Mouse (Mus musculus) cortical plate, adult 2 months (tissue): ENCODE results near the gene 2310007B03Rik. TPM values are rescaled to one million over a fixed set of nuclear protein-coding genes. Genes with fewer than 3 reads are reported as not detected.

Experiments
- H3K27ac ChIP-seq: fragments of 200-500 bp; 2 replicates; pipeline ENCODE4 v1.5.1; 2012; ENCODE audit warnings: low read length, control low read depth, inconsistent platforms; ENCODE audit not compliant: insufficient read depth
- H3K4me1 ChIP-seq: fragments of 200-500 bp; 2 replicates; pipeline ENCODE4 v1.6.1; 2011; ENCODE audit warnings: low read length; ENCODE audit not compliant: control insufficient read depth, insufficient read depth
- H3K4me3 ChIP-seq: fragments of 200-500 bp; 2 replicates; pipeline ENCODE4 v1.5.1; 2011; ENCODE audit warnings: mild to moderate bottlenecking, low read length, control low read depth; ENCODE audit not compliant: insufficient read depth
- CTCF ChIP-seq: fragments of 200-500 bp; IDR thresholded peaks from 2 replicates; pipeline ENCODE4 v1.5.1; 2011; ENCODE audit warnings: mild to moderate bottlenecking, control low read depth, low read length; ENCODE audit not compliant: insufficient read depth; ENCODE audit errors: extremely low read depth
- POLR2A ChIP-seq: fragments of 200-500 bp; IDR thresholded peaks from 2 replicates; pipeline ENCODE4 v1.6.1; 2011; ENCODE audit warnings: mild to moderate bottlenecking, low read length, control low read depth; ENCODE audit not compliant: insufficient read depth; ENCODE audit errors: extremely low read depth
- polyA plus RNA-seq: library from polyadenylated mRNA; depleted of rRNA; stranded (reverse); fragments of >200 nt; gene quantifications from 2 replicates; pipeline ENCODE4 v1.2.3, GENCODE M21; 2012

2310007B03Rik gene
- polyA plus RNA-seq, 1 experiment = not detected

- no peak overlapping the region for H3K27ac ChIP-seq
Measured at GRCm38 (mm10) chr1:93132676-93133075, 28.1 kb downstream of the 2310007B03Rik start.

GRCm38 (mm10) chr1:93130242-93130983, 30.3 kb downstream of the 2310007B03Rik start:
- no peak overlapping the region for H3K27ac ChIP-seq
- no peak overlapping the region for H3K4me3 ChIP-seq
- TF ChIP-seq POLR2A (no peak), CTCF (no peak)

More at GRCm38 (mm10) chr1:93132676-93133075, 28.1 kb downstream of the 2310007B03Rik start:
- H3K4me3 ChIP-seq = no peak overlapping the region
- TF ChIP-seq CTCF = no peak
- no peak for TF ChIP-seq POLR2A
- no peaks in the 10 kb centered on the region for H3K4me1 ChIP-seq

GRCm38 (mm10) chr1:93128710-93129349, 31.9 kb downstream of the 2310007B03Rik start:
- TF ChIP-seq POLR2A (no peak), CTCF (peak; percentile 94)
- Histone ChIP-seq H3K27ac (no peak overlapping the region), H3K4me3 (no peak overlapping the region), H3K4me1 (no peaks in the 10 kb centered on the region)

More at GRCm38 (mm10) chr1:93130242-93130983, 30.3 kb downstream of the 2310007B03Rik start:
- H3K4me1 ChIP-seq = no peaks in the 10 kb centered on the region

GRCm38 (mm10) chr1:93128209-93128608, 32.5 kb downstream of the 2310007B03Rik start:
- Histone ChIP-seq H3K4me1 (no peaks in the 10 kb centered on the region), H3K27ac (no peak overlapping the region), H3K4me3 (no peak overlapping the region)
- TF ChIP-seq CTCF = no peak

- Histone ChIP-seq H3K27ac (no peak overlapping the region), H3K4me3 (no peak overlapping the region), H3K4me1 (no peaks in the 10 kb centered on the region)
- TF ChIP-seq CTCF = no peak
- no peak for TF ChIP-seq POLR2A
Measured at GRCm38 (mm10) chr1:93125256-93125655, 35.5 kb downstream of the 2310007B03Rik start.

- no peak for TF ChIP-seq POLR2A
- TF ChIP-seq CTCF = no peak
- Histone ChIP-seq H3K4me1 (no peaks in the 10 kb centered on the region), H3K4me3 (no peak overlapping the region), H3K27ac (no peak overlapping the region)
Measured at GRCm38 (mm10) chr1:93124066-93124465, 36.7 kb downstream of the 2310007B03Rik start.

- TF ChIP-seq POLR2A (no peak), CTCF (no peak)
- Histone ChIP-seq H3K4me1 (no peaks in the 10 kb centered on the region), H3K4me3 (no peak overlapping the region), H3K27ac (no peak overlapping the region)
Measured at GRCm38 (mm10) chr1:93123179-93123854, 37.4 kb downstream of the 2310007B03Rik start.

- TF ChIP-seq CTCF = no peak
- TF ChIP-seq POLR2A = no peak
- Histone ChIP-seq H3K4me1 (no peaks in the 10 kb centered on the region), H3K27ac (no peak overlapping the region), H3K4me3 (no peak overlapping the region)
Measured at GRCm38 (mm10) chr1:93118816-93119215, 41.9 kb downstream of the 2310007B03Rik start.

- Histone ChIP-seq H3K4me1 (no peaks in the 10 kb centered on the region), H3K4me3 (peak overlapping the region; percentile 30), H3K27ac (no peak overlapping the region)
- TF ChIP-seq POLR2A = no peak
- TF ChIP-seq CTCF = no peak
Measured at GRCm38 (mm10) chr1:93115471-93115870, 45.3 kb downstream of the 2310007B03Rik start.
